Mouse (Mus musculus): Measurements from ENCODE around the gene Edn2.

The Edn2 gene

DNA sequence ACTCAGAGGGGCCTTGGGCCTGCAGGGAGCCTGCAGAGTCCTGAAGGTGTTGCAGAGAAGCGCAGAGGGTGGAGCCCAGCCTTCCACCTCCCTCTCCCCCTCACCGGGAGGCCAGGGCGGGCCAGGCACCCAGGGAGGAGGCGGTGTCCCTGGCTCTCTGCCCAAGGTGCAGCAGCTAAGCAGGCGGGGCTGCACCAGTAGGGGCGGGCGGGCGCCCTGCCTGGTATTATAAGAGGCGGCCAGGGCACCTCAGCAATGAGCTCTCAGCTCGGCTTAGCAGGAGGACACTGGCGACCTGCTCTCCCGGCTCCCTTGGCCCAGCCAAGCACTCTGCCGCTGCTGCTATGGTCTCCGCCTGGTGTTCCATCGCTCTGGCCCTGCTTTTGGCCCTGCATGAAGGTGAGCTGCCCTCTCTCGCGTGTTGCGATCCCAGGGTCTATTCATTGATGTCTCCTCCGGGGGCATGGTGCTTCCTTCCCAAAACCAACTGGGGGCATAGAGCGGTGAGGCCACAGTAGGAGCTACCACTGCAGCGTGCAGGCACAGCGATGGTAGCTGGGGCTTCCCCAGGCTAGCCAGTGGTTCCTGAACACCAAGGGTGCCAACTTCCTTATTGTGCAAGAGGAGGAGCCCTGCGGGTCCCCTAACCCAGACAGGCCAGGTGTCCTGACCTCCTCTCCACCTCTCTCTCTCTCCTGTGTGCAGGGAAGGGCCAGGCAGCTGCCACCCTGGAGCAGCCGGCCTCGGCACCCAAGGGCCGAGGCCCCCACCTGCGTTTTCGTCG, at the start of gene Edn2:
TSS of gene Edn2 (plus strand) at position 41 of the 784 bp plus-strand sequence.
- DNase-seq: peak; percentile 85 to 91

DNA sequence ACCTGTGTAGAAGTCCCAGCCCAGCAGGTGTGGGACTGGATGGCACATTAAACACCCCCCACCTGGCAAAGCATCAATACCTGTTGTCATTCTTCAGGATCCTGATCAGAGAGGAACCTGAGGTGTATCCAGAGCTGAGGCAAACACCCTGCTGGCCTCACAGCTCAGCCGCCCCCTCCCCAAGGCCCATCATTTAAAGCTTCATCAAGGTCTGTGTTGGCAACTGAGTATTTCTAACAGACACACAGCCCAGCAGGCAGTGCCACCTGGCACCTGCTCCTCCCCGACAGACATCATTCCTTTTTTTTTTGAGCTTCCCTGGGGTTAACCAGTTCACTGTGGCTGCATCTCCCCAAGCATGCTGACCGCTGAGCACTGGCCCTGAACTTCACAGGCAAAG, 45.5 kb upstream of the Edn2 start:
- DNase-seq: no peak

DNA sequence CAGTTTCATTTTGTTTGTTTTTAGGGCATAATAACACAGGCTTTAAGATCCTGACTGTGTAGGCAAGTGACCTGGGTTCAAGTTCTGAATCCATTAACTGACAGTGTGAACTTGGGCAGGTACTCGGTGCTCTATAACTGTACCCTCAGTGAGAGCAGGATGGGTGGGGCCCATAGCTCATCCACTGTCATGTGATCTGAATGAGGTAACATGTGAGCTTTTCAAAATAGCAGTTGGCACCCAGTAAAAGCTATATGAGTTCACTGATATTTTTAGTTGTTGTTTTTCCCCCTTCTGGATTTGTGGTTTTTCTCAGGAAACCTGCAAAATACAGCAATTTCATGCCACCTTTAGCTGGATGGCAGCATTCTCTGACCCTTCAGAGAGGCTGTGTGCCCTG, 44.7 kb upstream of the Edn2 start:
- no peak for DNase-seq

DNA sequence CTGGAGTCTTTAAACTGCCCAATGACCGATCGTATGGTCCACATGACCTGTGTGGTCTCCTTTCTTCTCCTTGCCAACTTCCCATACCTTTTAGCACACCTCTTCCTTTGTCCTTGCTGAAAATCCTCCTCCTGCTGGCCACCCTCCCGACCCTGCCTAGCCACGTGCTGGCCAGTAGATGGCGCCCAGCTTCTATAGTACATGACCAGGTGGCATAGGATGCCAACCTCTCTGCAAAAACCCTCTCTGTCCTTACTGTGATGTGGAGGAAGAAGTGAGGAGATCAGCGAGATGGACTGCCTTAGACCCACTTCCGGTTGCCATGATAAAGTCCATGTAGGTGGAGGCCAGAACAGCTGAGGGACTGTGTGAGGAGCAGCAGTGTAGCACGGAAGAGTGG, 40.7 kb upstream of the Edn2 start:
- DNase-seq: peak; percentile 45 to 68

DNA sequence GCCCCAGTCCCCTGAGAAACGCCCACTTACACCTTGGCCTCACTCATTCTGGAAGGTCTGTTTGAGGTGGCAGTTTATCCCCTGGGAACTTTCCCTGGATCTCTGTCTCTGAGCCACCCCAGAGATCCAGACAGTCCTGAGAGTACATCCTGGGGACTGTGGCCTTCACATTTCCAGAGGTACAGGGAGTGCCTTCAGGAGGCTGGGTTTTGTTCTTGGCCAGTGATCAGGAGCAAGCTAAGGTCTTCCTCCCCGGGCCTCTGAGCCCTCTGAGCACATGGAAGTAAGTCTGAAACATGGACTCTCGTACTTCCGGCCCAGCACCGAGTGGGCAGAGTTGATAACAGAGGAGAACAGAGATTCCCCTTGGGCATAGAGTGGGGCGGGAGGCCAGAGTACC, 36.4 kb upstream of the Edn2 start:
- DNase-seq: peak in 1 of 2 experiments; percentile 13

DNA sequence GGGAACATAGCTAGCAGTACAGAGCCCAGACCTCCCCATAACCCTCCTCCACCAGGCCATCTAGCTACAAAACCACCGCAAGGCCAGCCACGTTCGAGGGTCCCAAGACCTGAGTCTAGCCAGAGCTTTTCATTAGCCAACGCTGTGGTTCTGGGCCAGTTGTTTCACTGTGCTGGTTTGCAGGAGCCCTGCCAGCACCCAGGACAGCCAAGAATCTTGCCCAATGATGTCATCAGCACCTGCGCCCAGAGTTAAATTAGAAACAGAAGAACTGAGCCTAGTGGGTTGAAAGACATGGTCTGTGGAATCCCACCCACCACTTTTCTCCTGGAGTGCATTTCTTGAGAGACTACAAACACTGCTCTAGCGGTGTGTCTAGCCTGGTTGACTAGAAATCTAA, 35.0 kb upstream of the Edn2 start:
- DNase-seq: peak in 1 of 2 experiments; percentile 15

DNA sequence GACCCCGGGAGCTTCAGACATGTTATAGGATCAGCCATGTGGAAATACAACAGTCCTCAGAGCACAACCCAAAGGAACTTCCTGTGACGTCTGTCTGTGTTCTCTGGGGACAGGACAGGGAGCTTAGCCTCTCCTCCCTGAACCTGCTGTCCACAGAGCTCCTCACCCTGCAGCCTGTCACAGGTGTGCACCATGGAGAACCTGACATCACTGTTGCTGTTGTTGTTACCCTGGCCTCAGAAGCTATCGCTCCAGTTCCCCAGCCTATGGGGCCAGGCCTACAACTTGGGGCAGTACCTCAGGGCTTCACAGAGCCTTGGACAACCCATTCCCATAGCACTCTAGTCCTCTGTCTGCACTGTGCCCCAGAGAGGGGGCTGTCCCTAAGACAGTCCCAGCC, 33.7 kb upstream of the Edn2 start:
- DNase-seq: no peak

DNA sequence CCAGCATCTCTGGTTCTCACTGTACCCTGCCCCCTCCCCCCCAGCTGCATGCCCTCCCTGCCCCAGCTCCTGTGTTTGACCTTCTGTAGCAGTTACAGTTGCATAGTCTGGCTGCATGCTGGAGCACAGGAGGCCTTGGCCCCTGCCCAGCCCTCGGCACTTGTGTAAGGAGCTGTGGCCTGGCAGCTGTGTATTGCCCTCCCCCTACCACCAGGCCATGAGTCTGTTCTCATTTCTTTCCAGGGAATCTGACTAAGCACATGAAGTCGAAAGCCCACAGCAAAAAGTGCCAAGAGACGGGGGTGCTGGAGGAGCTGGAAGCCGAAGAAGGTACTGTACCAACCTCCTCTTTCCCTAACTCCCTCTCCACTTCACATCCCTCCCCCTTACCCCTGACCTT, 33.0 kb upstream of the Edn2 start:
- DNase-seq: peak in 1 of 2 experiments; percentile 73

DNA sequence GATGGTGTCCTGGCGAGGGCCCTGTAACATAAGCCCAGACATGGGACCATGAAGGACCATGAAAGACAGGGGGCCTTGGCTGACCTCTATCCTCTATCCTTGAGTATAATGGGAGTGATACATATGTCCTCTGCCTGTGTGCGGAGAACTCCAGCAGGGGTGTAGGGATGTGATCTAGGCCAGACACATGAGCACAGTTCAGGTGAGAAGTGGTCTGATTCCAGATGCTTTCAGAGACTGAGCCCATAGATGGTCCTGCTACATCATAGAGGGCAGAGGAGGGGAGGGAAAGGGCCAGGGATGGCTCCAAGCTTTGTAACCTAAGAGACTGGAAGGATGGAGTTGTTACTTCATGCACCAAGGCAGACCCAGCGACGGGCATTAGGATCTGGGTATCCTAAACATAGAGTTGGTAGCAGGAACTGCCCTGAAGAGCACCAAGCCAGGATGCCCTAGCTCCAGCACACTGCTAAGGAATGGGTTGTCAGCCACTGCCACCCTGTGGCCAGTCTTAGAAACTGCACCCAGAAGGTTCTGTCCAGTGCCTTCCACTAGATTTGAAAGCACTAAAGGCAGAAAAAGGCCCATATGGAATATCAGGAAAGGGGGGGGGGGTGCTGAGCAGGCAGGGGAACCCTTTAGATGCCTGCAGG, 31.6 kb upstream of the Edn2 start:
- peak; percentile 67 to 69 for DNase-seq

DNA sequence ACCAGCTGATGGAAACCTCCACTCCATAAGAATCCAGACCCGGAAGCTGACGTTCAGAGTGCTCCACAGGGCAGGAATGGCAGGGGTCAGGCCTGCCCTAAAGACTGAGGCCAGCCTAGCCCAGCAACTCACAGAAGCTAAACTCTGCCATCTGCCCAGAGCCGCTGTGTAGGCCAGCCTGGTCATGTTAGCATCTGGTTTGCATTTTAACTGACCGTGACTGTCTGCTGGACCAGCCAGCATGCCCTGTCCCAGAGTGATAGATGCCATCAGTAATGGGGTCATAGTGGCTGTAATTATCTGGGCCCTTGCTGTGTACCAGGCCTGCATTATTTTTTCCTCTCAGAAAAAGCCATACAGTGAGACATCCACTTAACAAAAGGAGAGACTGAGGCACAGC, 30.1 kb upstream of the Edn2 start:
- DNase-seq: no peak

DNA sequence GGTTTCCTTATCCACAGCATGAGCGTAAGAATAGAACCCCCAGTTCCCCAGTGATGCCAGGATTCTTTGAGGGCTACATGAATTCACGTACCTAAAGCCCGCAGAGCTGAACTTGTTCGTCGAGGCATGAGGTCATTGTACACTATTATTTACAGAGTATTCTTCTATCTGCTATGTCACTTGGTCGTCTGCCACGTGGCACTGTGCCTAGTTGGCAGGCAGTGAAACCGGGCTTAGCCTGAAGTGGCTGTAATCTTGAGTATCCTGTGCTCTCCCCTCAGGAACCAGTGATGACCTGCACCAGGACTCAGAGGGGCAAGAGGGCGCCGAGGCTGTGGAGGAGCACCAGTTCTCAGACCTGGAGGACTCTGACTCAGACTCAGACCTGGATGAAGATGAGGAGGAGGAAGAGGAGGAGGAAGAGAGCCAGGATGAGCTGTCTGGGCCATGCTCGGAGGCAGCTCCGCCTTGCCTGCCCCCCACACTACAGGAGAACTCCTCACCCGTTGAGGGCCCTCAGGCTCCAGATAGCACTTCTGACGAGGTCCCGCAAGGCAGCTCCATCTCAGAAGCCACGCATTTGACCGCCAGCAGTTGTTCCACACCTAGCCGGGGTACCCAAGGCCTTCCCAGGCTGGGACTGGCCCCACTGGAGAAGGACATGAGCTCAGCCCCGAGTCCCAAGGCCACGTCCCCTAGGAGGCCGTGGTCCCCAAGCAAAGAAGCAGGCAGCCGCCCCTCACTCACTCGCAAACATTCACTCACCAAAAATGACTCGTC, 29.4 kb upstream of the Edn2 start:
- peak; percentile 91 to 93 for DNase-seq

DNA sequence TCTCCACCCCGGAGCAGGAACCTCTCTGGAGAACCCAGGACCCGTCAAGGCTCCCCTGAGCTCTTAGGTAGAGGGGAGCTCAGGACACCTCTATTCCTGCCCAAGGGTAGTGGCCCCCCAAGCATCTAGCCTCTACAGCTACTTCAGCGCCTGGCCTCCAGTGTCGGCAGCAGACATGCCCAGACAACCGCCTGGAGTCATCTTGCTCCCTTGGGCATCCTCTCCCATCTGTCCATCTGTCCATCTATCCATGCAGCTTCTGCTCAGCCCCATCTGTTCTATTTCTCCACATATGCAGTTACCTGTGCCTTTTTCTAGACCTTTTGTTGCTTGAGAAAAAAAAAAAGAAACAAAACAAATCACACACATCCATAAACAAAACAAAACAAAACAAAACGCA, 26.8 kb upstream of the Edn2 start:
- no peak for DNase-seq

DNA sequence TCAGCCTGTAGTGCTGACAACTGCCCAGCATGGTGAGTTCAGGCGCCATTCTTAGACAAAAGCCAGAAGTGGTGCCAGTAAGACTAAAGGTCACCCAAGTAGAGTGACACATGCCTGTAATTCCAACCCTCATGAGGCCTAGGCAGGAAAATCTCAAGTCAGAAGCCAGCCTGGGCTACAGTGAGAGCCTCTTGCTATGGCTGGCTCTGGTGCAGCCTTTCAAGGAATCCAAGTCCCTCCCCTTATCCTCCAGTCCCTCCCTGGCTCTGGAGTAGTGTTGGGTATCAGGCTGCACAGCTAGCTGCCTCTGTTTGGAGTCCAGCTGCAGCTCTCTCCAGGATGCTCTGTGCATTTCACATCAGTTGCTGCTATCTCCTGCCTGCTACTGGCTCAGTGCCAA, 19.2 kb upstream of the Edn2 start:
- DNase-seq: no peak

DNA sequence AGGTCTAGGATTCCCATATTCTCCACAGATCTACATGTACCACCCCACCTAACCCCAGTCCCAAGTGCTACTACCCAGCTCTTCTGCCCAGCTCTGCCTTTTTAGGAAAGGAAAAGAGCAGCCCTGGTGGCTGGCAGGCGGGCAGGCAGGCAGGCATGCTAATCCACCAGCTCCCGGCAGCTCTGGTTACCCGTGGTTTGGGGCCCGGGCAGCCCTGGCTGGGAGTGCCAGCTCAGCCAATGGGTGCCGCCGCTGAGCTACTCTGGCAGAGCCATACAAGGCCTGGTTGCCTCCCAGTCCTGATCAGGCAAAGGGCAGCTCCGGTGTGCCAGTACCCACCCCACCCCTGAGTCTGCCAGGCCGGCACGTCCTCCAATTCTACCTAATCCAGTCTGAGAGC, 18.1 kb upstream of the Edn2 start:
- DNase-seq: no peak

DNA sequence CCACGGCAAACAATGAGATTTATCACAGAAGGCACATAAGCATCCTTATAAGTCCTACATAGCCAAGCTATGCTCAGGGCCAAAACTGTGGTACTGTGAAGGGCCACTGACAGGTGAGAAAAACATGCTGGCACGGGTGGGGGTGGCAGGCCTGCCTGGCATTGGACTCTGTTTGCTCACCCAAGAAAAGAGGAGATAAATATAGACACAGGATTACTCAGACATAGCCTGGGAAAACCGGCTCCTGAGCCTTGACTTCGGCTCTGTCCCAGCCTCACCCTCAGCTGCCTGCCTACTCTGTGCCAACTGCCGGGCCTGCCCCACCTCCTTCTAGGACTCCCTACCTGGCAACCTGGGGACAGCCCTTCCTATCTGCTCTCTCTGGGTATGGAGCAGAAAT, 16.7 kb upstream of the Edn2 start:
- DNase-seq: no peak

DNA sequence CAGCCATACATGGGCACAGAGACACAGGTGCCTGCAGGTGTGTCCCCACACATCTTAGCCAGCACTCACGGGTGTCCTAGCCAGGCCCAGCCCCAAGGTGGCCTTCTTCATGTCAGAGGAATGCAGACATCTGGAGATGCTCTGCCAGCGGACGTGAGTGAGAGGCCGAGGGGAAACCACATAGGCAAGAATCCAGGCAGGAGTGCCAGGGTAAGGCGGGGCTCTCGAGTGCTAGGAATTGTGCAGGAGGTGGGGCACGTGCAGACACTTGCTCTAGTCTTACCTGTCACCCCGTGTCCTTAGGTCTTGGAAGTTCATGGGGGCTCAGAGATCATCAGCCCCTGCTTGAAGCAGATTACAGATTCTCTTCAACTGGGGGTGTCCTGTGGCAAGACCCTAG, 15.1 kb upstream of the Edn2 start:
- peak; percentile 50 to 68 for DNase-seq

DNA sequence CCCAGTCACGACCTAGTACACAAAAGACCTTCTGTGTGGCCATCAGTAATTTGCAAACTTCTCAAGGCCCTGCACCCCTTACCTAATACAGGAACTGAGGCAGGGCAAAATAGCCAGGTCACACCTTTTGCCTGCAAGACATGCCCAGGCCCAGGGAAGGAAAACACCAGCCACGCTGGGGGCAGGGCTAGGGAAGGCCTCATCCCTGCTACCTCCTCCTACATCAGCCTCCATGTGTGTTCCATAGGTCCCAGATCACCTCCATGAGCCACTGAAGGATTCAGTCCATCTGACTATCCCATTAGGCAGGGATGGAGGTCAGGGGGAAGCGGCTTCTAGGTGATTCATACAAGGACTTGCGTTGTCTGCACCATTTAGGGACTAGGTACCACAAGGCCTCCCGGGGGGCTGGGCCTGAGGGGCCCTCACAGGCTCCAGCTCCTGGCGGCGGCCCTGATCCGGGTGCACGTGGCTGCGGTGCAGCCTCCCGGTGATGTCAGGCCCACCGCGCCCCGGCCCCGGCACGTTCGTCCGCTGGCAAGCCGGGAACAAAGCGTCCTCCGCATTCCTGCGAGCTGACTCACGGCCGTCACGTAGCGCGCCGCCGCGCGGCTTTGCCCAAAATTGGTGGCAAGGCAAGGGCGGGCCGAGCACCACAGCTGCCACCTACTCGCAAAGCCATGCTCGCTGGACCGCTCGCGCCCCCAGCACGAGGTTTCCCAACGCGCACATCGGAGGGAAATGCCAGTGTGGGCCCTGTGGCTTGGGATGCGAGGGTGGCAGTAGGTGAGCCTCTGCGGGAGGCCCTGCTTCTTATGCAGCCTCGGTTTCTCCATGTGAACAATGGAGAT, 12.5 kb upstream of the Edn2 start:
- peak; percentile 88 to 91 for DNase-seq

DNA sequence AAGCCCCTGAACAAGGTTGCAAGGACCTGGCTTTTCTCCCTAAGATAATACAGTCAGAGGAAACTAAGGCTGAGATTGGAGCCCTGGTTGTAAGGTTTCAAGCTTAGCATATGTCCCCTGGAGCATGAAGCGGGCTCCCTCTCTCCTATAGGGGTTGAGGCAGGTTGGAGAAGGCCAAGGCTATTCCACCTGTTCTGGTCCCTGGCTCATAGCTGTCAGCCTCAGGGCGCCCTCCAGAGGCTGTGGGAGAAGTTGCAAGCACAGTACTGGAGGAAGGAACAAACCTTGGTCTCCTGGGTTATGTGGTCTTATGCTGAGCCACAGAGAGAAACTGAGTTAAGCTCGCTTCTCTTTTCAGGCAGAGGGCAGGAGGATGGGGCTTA, 11.9 kb upstream of the Edn2 start:
- DNase-seq: no peak

DNA sequence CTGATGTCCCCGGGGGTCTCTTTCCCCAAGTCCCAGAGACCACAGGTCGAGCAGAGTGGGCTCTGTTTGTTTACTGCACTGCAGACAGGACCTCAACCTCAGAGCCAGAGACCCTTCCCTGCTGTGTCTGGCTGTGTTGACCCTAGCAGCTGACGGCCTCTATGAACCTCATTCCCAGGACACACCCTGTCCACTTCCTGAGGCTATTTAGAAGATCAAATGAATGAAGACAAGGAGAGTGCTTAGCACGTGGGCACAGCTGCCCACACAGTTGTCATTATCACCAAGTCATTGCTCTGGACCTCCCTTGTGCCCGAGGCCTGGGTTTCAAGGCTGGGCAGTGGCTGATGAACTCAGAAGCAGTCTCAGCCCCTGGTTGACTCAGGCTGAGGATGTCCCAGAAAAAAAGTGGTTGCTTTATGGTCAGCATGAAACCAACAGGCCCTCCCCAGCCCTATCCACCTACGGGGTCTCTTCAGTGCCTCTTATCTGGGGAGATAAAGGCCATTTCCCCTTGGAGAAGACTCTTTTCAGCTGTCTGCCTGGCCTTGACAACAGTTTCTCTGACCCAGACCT, 10.6 kb upstream of the Edn2 start:
- no peak for DNase-seq

DNA sequence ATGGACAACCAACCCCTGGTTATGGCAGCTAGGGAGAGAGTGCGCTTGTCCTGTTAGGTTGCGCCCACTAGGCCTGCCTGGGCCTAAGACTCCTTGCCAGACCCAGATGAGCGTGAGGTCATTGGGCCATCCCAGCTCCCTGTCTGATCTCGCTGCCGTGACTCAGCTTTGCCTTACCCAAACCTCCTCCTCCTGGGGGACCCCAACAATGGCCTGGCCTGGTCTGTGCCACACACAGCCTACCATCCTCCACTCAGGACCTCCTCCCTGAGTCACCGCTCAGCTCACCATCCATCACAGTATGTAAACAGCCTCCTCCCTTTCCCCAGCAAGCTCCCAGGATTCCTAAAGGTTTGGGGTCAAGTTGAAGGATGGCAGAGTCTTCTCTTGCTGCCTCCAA, 9.1 kb upstream of the Edn2 start:
- DNase-seq: no peak

DNA sequence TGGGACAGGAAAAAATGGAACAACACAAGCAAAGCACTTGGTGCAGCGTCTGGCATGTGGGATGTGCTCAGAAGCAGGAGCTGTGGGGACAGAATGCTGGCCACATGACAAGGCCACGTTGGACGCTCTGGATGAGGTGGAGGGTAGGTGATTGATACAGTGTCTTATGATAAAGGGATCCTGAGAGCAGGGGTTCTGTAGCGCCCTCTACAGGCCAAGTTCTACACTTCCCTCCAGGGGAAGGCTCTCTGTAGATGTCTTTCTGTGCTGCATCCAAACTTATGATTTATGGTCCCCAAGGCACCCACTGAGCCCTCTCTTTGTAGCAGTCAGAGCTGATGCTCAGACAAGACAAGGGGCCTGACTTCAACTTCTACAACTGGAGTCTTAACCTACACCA, 8.4 kb upstream of the Edn2 start:
- DNase-seq: no peak

DNA sequence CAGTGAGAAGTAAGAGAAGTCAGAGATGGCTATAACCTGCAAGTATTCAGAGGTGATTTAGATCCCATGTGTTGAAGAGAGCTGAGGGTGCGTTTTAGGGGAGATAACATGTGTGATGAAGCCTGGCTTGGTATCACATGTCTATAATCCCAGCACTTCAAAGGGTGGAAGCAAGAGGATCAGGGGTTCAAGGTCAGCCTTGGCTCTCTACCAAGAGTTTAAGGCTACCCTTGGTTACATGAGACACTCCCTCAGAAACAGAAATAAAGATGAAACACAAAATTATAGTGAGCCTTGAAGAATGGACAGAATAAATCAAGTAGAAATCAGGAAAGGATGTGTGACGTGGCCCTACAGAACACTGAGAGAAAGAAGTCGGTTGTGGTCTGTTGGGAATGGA, 7.3 kb upstream of the Edn2 start:
- DNase-seq: no peak
